Mouse (Mus musculus): ENCODE measurements around the gene Pbld1. TPM values are rescaled to one million over a fixed set of nuclear protein-coding genes. Genes with fewer than 3 reads are reported as not detected.

Gene Pbld1
- polyA plus RNA-seq, 1 experiment from 2014 or later = 13.7 TPM

DNA sequence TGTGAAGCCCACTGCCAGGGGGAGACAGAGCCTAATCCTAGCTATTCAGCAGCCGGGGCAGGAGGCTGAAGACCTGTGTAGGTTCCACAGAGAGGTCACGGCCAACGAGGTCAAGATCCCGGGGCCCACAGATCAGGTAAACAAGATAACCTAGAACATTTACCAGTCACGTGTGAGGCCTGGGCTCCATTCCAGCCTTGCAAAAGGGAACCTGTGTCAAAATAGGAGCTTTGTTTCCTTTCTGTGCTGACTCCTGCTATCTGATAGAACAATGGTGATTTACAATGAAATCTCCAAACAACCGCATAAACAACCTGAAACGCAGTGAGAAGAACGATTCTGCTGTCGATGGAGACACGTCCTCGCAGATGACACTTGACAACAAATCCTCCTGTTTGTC lies 444 bp downstream of the Pbld1 start:
- TF ChIP-seq CTCF (IDR thresholded peaks at IDR 0.05; ENCODE audit: low read depth) = no peak
- H3K4me2 ChIP-seq (ENCODE audit: low read length) = no peak overlapping the region
- H3K9me3 ChIP-seq (replicated peaks; ENCODE audit: low read length) = no peaks in the 10 kb centered on the region
- ATAC-seq (replicated peaks; ENCODE audit: low FRiP score, low read depth) (no peak), DNase-seq (ENCODE audit: low spot score) (peak; percentile 9)
- H3K4me1 ChIP-seq (replicated peaks; ENCODE audit: insufficient read depth, low read length) = no peaks in the 10 kb centered on the region
- H3K9ac ChIP-seq (ENCODE audit: low read depth, low read length) = no peak overlapping the region
- H3K27ac ChIP-seq = peak overlapping the region; percentile 52; the same call in 1 of the 2 replicates
- WGBS = 28% methylated on average over 11 of the region's 11 CpGs
- H3K27me3 ChIP-seq (ENCODE audit: insufficient read depth, low read length) = no peaks in the 10 kb centered on the region
- no peaks in the 10 kb centered on the region for H3K36me3 ChIP-seq (ENCODE audit: insufficient read depth, low read length)
- H3K4me3 ChIP-seq (replicated peaks; ENCODE audit: low read depth, low read length) = no peak overlapping the region

DNA sequence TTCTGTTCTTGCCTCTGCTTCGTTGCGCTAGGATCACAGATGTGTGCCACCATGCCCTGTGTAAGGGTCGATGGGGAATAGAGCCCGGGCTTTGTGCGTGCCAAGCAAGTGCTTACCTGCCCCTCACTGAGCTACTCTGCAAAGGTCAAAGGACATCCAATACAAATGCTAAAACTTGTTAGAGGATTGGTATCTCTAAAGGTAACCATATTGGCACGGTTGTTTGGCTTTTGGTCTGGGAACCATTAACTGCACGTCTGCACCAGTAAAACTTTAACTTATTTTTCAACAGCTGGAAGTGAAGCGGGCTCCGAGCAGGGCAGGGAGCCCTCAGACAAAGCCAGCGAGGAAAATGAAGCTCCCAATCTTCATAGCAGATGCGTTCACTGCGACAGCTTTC lies 1.3 kb downstream of the Pbld1 start:
- Histone ChIP-seq H3K4me3 (replicated peaks; ENCODE audit: low read depth, low read length) (no peak overlapping the region), H3K4me2 (ENCODE audit: low read length) (no peak overlapping the region; the same call in 1 of the 2 replicates), H3K9me3 (replicated peaks; ENCODE audit: low read length) (no peaks in the 10 kb centered on the region), H3K36me3 (ENCODE audit: insufficient read depth, low read length) (no peaks in the 10 kb centered on the region), H3K4me1 (replicated peaks; ENCODE audit: insufficient read depth, low read length) (no peaks in the 10 kb centered on the region), H3K27me3 (ENCODE audit: insufficient read depth, low read length) (no peaks in the 10 kb centered on the region), H3K27ac (peak overlapping the region; percentile 47; the same call in 1 of the 2 replicates), H3K9ac (ENCODE audit: low read depth, low read length) (no peak overlapping the region)
- no peak for TF ChIP-seq CTCF (IDR thresholded peaks at IDR 0.05; ENCODE audit: low read depth)
- no peak for ATAC-seq (replicated peaks; ENCODE audit: low FRiP score, low read depth)
- no peak for DNase-seq (ENCODE audit: low spot score)
- WGBS = 59% methylated on average over 12 of the region's 12 CpGs

DNA sequence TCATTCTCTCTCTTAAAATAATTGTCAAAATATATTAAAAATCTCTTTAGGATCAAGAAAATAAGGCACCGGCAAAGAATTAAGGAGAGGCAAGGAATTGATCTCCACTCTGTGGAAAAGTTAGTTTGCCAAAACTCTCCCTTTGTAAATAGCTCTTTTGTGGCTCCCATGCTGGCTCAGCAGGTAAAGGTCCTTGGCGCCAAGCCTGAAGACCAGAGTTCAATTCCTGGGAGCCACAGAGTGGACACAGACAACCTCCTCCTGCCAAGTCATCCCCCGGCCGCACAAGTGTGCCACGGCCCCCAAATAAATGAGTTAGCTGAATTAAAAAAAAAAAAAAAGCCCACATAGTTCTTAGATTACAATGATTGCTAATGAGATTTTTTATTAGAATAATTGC lies 2.7 kb downstream of the Pbld1 start:
- no peaks in the 10 kb centered on the region for H3K27me3 ChIP-seq (ENCODE audit: insufficient read depth, low read length)
- H3K9ac ChIP-seq (ENCODE audit: low read depth, low read length) = no peak overlapping the region
- no peak overlapping the region for H3K27ac ChIP-seq
- DNase-seq (ENCODE audit: low spot score) = no peak
- no peaks in the 10 kb centered on the region for H3K4me1 ChIP-seq (replicated peaks; ENCODE audit: insufficient read depth, low read length)
- 89% methylated on average over 5 of the region's 5 CpGs for WGBS
- no peak overlapping the region for H3K4me3 ChIP-seq (replicated peaks; ENCODE audit: low read depth, low read length)
- TF ChIP-seq CTCF (IDR thresholded peaks at IDR 0.05; ENCODE audit: low read depth) = no peak
- H3K4me2 ChIP-seq (ENCODE audit: low read length) = no peak overlapping the region
- H3K9me3 ChIP-seq (replicated peaks; ENCODE audit: low read length) = no peaks in the 10 kb centered on the region
- no peak for ATAC-seq (replicated peaks; ENCODE audit: low FRiP score, low read depth)
- no peaks in the 10 kb centered on the region for H3K36me3 ChIP-seq (ENCODE audit: insufficient read depth, low read length)

DNA sequence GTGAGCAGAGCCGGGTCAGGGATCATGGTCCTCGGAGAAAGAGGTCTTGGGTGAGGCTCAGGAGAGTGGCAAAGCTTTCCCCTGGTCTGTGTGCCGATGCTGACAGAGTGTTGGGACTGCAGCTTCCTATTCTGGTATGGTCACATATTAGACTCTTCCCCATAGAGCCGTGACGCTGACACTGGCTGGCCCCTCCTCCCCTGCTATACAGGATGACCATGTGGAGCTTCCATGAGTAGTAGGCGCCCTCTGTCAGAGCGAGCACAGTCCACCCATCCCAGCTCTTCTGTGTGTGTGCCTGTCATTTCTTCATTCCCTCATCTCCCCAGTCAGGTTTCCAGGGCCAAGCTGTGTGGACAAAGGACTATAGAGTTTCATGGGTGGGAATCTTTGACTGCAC lies 3.4 kb downstream of the Pbld1 start:
- Histone ChIP-seq H3K4me3 (replicated peaks; ENCODE audit: low read depth, low read length) (no peak overlapping the region), H3K27ac (no peak overlapping the region), H3K9me3 (replicated peaks; ENCODE audit: low read length) (no peaks in the 10 kb centered on the region), H3K9ac (ENCODE audit: low read depth, low read length) (no peak overlapping the region), H3K27me3 (ENCODE audit: insufficient read depth, low read length) (no peaks in the 10 kb centered on the region), H3K4me1 (replicated peaks; ENCODE audit: insufficient read depth, low read length) (no peaks in the 10 kb centered on the region), H3K36me3 (ENCODE audit: insufficient read depth, low read length) (no peaks in the 10 kb centered on the region), H3K4me2 (ENCODE audit: low read length) (no peak overlapping the region)
- DNase-seq (ENCODE audit: low spot score) (no peak), ATAC-seq (replicated peaks; ENCODE audit: low FRiP score, low read depth) (no peak)
- no peak for TF ChIP-seq CTCF (IDR thresholded peaks at IDR 0.05; ENCODE audit: low read depth)
- WGBS = 87% methylated on average over 7 of the region's 7 CpGs

DNA sequence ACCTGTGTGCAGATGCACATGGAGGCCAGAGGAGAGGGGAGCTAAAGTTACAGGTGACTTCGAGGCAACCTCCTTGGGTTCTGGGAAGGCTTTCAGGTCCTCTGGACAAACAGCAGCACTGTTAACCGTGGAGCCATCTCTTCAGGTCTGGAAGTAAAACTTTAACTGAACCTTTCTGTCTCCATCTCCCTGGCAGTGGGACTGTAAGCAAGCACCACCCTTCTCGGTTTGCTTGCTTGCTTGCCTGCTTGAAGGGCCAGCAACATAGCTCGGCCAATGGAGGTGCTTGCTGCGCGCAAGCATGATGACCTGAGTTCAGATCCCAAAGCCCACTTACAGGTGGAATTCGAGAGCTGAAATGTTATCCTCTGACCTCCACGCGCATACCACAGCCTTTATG lies 4.6 kb downstream of the Pbld1 start:
- no peaks in the 10 kb centered on the region for H3K36me3 ChIP-seq (ENCODE audit: insufficient read depth, low read length)
- 70% methylated on average over 9 of the region's 9 CpGs for WGBS
- no peaks in the 10 kb centered on the region for H3K27me3 ChIP-seq (ENCODE audit: insufficient read depth, low read length)
- TF ChIP-seq CTCF (IDR thresholded peaks at IDR 0.05; ENCODE audit: low read depth) = no peak
- DNase-seq (ENCODE audit: low spot score) (no peak), ATAC-seq (replicated peaks; ENCODE audit: low FRiP score, low read depth) (no peak)
- no peaks in the 10 kb centered on the region for H3K9me3 ChIP-seq (replicated peaks; ENCODE audit: low read length)
- H3K9ac ChIP-seq (ENCODE audit: low read depth, low read length) = no peak overlapping the region
- H3K27ac ChIP-seq = no peak overlapping the region
- H3K4me3 ChIP-seq (replicated peaks; ENCODE audit: low read depth, low read length) = no peak overlapping the region
- no peaks in the 10 kb centered on the region for H3K4me1 ChIP-seq (replicated peaks; ENCODE audit: insufficient read depth, low read length)
- no peak overlapping the region for H3K4me2 ChIP-seq (ENCODE audit: low read length)

DNA sequence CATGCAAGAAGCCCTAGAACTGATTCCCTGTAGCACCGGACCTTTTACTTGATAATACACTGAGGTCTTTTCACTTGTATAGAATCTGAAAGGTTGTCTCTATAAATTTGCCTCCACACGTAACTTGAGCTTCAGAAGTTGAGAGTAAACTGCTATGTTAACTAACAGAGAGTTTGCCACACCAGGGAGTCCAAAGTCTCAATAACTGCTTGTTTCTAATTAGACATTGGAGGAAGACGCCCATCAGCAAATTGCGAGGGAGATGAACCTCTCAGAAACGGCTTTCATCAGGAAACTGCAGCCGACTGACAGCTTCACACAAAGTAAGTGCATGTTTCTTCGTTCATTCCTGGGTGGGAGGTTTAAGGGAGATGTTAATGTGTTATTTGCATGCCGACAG lies 5.6 kb downstream of the Pbld1 start:
- DNase-seq (ENCODE audit: low spot score) (no peak), ATAC-seq (replicated peaks; ENCODE audit: low FRiP score, low read depth) (no peak)
- H3K4me2 ChIP-seq (ENCODE audit: low read length) = no peak overlapping the region
- no peak overlapping the region for H3K9ac ChIP-seq (ENCODE audit: low read depth, low read length)
- H3K4me1 ChIP-seq (replicated peaks; ENCODE audit: insufficient read depth, low read length) = no peaks in the 10 kb centered on the region
- H3K27ac ChIP-seq = no peak overlapping the region
- no peaks in the 10 kb centered on the region for H3K9me3 ChIP-seq (replicated peaks; ENCODE audit: low read length)
- H3K4me3 ChIP-seq (replicated peaks; ENCODE audit: low read depth, low read length) = no peak overlapping the region
- WGBS = 55% methylated on average over 8 of the region's 8 CpGs
- no peaks in the 10 kb centered on the region for H3K36me3 ChIP-seq (ENCODE audit: insufficient read depth, low read length)
- TF ChIP-seq CTCF (IDR thresholded peaks at IDR 0.05; ENCODE audit: low read depth) = no peak
- H3K27me3 ChIP-seq (ENCODE audit: insufficient read depth, low read length) = no peaks in the 10 kb centered on the region

DNA sequence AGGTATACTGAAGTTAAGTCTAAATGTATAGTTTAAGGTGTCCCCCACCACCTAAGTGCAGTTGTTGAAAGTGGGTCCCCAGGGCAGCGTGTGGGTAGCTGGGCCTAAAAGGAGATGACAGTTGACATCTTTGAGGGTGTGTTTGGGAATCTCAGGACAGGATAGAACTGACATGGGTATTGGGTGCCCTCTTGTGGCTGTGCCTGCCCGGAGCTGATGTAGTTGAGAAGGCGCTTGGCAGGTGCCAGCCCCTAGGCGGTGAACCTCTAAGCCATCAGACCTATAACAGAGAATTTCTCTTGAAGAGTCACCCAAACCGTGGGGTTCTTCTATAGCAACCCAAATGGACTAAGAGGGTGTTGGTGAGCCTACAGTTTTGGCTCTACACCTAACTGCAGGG lies 6.0 kb downstream of the Pbld1 start:
- ATAC-seq (replicated peaks; ENCODE audit: low FRiP score, low read depth) (peak; percentile 76; the same call in 1 of the 2 replicates), DNase-seq (ENCODE audit: low spot score) (peak; percentile 89)
- Histone ChIP-seq H3K4me2 (ENCODE audit: low read length) (no peak overlapping the region), H3K4me1 (replicated peaks; ENCODE audit: insufficient read depth, low read length) (no peaks in the 10 kb centered on the region), H3K27ac (no peak overlapping the region), H3K9me3 (replicated peaks; ENCODE audit: low read length) (no peaks in the 10 kb centered on the region), H3K36me3 (ENCODE audit: insufficient read depth, low read length) (no peaks in the 10 kb centered on the region), H3K9ac (ENCODE audit: low read depth, low read length) (no peak overlapping the region), H3K27me3 (ENCODE audit: insufficient read depth, low read length) (no peaks in the 10 kb centered on the region), H3K4me3 (replicated peaks; ENCODE audit: low read depth, low read length) (no peak overlapping the region)
- TF ChIP-seq CTCF (IDR thresholded peaks at IDR 0.05; ENCODE audit: low read depth) = peak; percentile 90
- 5% methylated on average over 5 of the region's 5 CpGs for WGBS
